Mouse (Mus musculus): ENCODE results near the gene Kcnt2. TPM values are rescaled to one million over a fixed set of nuclear protein-coding genes. Genes with fewer than 3 reads are reported as not detected.

Gene Kcnt2
- polyA plus RNA-seq (2015; fragmentation: Illumina TruSeq; extraction: RNeasy Lipid Tissue Mini Kit (QIAGEN cat#74804); ENCODE audit: insufficient read depth, low replicate concordance): 0.12 TPM

GRCm38 (mm10) chr1:140245876-140246597, at the start of gene Kcnt2:
Gene Kcnt2, plus strand, starts transcription at chr1:140246158.

Other genes starting within 250 kb of the Kcnt2 start
- 30.9 TPM for gene Cfh, start 62.4 kb upstream of the Kcnt2 start, polyA plus RNA-seq (2015; fragmentation: Illumina TruSeq; extraction: RNeasy Lipid Tissue Mini Kit (QIAGEN cat#74804); ENCODE audit: insufficient read depth, low replicate concordance)